Mouse (Mus musculus) ES-E14 (cell line): ENCODE measurements around the gene Cnppd1.

ENCODE experiments used
- CHD2 ChIP-seq: IDR thresholded peaks from 2 replicates; pipeline ENCODE4 v1.6.1; 2014; ENCODE audit warnings: mild to moderate bottlenecking, low read depth, low read length, inconsistent platforms
- MAFK ChIP-seq: IDR thresholded peaks from 2 replicates; pipeline ENCODE4 v1.6.1; 2014; ENCODE audit warnings: mild to moderate bottlenecking, low read depth, low read length, inconsistent platforms; ENCODE audit not compliant: insufficient read depth
- ZNF384 ChIP-seq: IDR thresholded peaks from 2 replicates; pipeline ENCODE4 v1.6.1; 2012; ENCODE audit warnings: low read depth, low read length, inconsistent platforms

- no peak for TF ChIP-seq MAFK
- TF ChIP-seq ZNF384, result no peak
- TF ChIP-seq CHD2, result no peak
These were observed 4.1 kb downstream of the Cnppd1 start for GRCm38 (mm10) chr1:75138448-75138847.
